Mouse (Mus musculus) adrenal gland, postnatal 0 days (tissue): ENCODE results near the gene Adamts20. TPM values are rescaled to one million over a fixed set of nuclear protein-coding genes. Genes with fewer than 3 reads are reported as not detected.

Experiments used
- polyA plus RNA-seq: library from polyadenylated mRNA; unstranded; fragments of >200 nt; fragmentation: Nextera tagmentation; extraction: Ambion mirVana; gene quantifications from 2 replicates; pipeline ENCODE4 v1.2.1, GENCODE M21; 2015

Gene Adamts20
- polyA plus RNA-seq, result 1.4 and 1.6 TPM in 2 replicates

GRCm38 (mm10) chr15:94465318-94465717, at the start of gene Adamts20:
Gene Adamts20, minus strand, starts transcription at chr15:94465418.

Other genes starting within 250 kb of the Adamts20 start
- gene Pus7l, start 78.1 kb upstream of the Adamts20 start, polyA plus RNA-seq, result 4.2 and 5.1 TPM in 2 replicates
- 5.7 and 10.9 TPM in 2 replicates for gene Irak4, start 78.2 kb upstream of the Adamts20 start, polyA plus RNA-seq
- 49.0 and 81.6 TPM in 2 replicates for gene Twf1, start 124.5 kb upstream of the Adamts20 start, polyA plus RNA-seq
- gene Tmem117, start 163.8 kb upstream of the Adamts20 start, polyA plus RNA-seq, result 2.6 and 3.4 TPM in 2 replicates